Mouse (Mus musculus) thymus, adult 2 months (tissue): Measurements from ENCODE around the gene Rerg.

Experiments
- CTCF ChIP-seq: fragments of 200-500 bp; IDR thresholded peaks from 2 replicates; pipeline ENCODE4 v1.5.1; 2012; ENCODE audit warnings: mild to moderate bottlenecking, control low read depth, low read length, moderate library complexity, borderline replicate concordance; ENCODE audit not compliant: control insufficient read depth, poor library complexity, insufficient read depth; ENCODE audit errors: extremely low read depth
- POLR2A ChIP-seq: fragments of 200-500 bp; IDR thresholded peaks from 2 replicates; pipeline ENCODE4 v1.6.1; 2012; ENCODE audit warnings: mild to moderate bottlenecking, low read length, control low read depth, moderate library complexity; ENCODE audit not compliant: control insufficient read depth, poor library complexity, insufficient read depth; ENCODE audit errors: extremely low read depth

DNA sequence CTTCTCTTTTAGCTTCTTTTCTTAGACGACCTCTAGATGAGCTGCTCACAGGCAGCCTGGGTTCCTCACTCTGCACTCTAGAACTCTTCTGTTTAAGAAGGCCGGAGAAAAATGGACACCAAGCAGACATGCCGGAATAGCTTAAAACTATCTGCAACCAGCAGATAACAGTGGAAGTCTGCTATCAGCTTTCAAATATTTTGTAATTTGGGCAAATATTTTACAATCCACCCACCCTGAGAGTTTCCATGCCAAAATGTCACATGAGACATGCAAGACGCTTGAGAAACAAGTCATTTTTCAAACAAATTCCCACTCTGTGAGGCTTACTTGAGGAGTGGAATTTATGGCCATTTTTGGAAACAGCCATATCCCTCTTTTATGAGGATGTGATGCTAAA is 65.0 kb downstream of the Rerg start:
- TF ChIP-seq POLR2A (no peak), CTCF (no peak)
